Mouse (Mus musculus) gastrocnemius, postnatal 4 days (tissue): ENCODE data around the gene Zfp846. TPM values are rescaled to one million over a fixed set of nuclear protein-coding genes. Genes with fewer than 3 reads are reported as not detected.
"Not testable (repeated sequence)": the region's sequence is repeated elsewhere in the genome, so short reads cannot be mapped to it uniquely, and the experiment has no call there.

Experiments
- DNase-seq, 2 experiments: peaks; one replicate each; pipeline ENCODE4 v3.0.0; 2021 to 2022; ENCODE audit warnings: low spot score in 2 of 2, mixed read lengths in 2 of 2
- long read RNA-seq, 2 experiments: library from polyadenylated mRNA; stranded (forward); transcript quantifications; one replicate each; pipeline ENCODE4 v2.0.0; 2021
- total RNA-seq, 2 experiments: library from RNA; stranded (reverse); gene quantifications; 2 replicates each; pipeline ENCODE4 v1.2.3; 2021

Zfp846 gene
- total RNA-seq, result 1 to 10 TPM; 6.9 to 7.8 TPM
- long read RNA-seq, experiment 1, full-length matches to known transcripts, result 3 of 6 reads
- long read RNA-seq, experiment 1, partial matches to known transcripts, result 2 of 6 reads
- long read RNA-seq, experiment 1, other reads (novel, unspliced or antisense), result 1 of 6 reads
- long read RNA-seq, experiment 2, full-length matches to known transcripts, result 4 of 5 reads
- long read RNA-seq, experiment 2, partial matches to known transcripts, result 0 of 5 reads
- long read RNA-seq, experiment 2, other reads (novel, unspliced or antisense), result 1 of 5 reads

GRCm38 (mm10) chr9:20581175-20581634 is at the start of gene Zfp846:
Zfp846 (plus strand) TSS chr9:20581291.
- DNase-seq, result peak; percentile 98

DNA sequence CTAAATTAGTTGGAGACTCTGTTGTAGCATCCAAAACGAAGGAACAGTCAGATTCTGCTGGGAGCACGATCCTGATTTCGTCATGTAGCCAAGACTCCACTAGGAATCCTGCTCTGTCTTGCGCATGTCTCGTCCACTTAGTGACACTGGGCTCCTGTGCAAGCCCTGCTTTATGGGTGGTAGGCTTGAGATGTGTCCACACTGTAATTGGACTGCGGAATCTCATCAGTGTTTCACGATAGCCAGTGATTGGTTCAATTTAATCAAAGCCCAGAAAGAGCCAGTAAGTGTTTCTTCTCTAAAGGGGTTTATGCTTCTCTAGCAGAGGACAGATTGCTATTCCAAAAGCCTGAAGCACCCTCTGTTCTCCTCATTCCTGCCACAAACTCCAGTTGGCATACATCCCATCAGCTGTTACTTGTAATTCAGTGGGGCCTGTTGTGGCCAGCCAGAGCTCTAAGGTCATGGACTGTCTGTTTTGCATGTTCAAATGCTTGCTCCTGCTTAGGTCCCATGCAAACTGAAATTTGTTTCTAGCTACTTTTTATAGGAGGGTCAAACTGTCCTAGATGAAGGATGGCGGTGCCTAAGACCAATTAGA is 46.7 kb upstream of the Zfp846 start:
- peak in 1 of 2 experiments; percentile 28 for DNase-seq

- no peak for DNase-seq
Measured at GRCm38 (mm10) chr9:20536598-20536997, 44.5 kb upstream of the Zfp846 start.

- DNase-seq, result no peak
Measured at GRCm38 (mm10) chr9:20543496-20543895, 37.6 kb upstream of the Zfp846 start.

DNA sequence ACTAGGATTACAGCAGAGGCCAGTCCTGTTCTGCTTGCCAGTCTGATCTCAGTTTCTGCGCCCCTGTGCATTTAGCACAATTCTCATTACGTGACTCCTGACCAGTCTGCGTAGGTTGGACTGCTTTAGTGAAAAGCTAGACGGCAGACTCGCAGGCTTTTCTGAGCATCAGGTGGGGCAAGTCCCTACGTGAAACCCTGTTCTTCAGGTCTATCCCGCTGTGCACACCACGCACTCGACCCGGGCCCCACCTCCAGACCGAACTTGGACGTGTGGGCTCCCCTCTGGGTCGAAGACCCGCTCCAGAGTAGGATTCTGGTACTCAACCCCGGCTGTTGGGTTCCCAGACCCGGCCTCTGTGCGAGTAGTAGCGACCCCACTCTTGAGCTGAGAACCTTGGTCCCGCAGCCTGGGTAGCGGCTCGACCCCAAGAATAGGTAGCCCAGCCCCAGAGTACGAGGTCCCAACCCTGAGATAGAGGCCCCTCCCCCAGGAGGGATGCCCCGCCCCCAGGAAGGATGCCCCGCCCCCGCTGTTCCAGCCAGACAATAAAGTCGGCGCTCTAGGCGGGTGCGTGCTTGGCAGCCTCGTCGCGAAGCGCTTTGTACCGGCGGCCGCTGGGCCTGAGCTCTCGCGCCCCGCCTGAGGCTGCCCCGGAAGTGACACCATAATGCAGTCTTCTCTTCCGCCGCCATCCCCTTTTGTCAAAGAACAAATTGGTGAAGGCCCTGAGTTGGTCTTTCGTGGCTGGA is 36.8 kb upstream of the Zfp846 start:
- peak; percentile 77 to 84 for DNase-seq

DNA sequence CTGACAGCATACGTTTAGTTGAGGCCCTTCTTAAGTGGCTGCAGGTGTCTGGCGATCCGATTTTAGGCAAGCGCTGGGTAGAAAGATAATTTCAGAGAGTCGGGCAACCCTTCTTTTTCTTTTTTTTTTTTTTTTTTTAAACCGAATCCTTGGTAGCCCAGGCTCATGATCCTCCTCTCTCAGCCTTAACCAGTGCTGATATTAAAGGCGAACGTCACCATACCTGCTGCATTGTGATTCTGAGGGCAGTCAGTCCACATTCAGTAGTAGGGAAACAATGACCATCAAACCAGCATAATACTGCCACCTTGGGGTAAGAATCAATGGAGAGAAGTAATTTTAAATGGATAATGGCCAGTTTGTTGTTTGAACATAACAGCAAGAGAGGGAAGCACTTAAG is 35.9 kb upstream of the Zfp846 start:
- no peak for DNase-seq

- DNase-seq, result no peak
Measured at GRCm38 (mm10) chr9:20551781-20552275, 29.3 kb upstream of the Zfp846 start.

- no peak for DNase-seq
Measured at GRCm38 (mm10) chr9:20552698-20553097, 28.4 kb upstream of the Zfp846 start.

DNA sequence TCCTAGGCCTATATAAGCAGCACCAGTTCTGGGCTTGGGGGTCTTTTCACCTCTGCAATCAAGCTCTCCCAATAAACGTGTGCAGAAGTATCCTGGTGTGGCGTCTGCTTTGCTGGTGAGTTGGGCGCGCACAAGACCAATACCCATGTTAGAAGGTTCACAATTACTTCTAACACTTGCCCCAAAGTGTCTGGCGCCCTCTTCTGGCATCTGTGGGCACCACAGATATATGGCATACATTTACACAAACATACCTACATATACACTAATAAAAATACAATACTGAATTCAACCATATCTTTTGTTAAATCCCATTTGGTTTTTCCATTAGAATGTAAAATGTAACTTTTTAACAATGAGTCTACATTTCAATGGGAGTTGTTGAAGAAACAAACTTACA is 18.9 kb upstream of the Zfp846 start:
- DNase-seq, result no peak

- DNase-seq, result not testable (repeated sequence)
Measured at GRCm38 (mm10) chr9:20565326-20566030, 15.6 kb upstream of the Zfp846 start.

DNA sequence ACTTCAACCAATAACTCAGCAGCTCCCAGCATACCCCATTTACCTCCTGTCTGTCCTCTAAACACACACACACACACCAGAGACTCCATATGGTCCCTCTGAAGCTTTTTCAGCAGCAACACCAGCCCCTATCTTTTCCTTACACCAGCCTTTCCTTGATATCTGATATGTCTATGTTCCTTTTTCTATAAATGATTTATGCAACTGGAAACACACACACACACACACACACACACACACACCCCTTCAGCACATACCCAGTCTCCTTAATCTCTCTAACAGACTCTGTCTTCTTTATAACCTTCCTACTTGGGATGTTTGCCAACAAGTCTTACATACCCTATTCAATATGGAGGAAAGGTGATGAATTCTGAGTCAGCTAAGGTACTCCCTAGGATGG is 10.0 kb upstream of the Zfp846 start:
- DNase-seq, result no peak

GRCm38 (mm10) chr9:20576591-20576990 is 4.5 kb upstream of the Zfp846 start:
- DNase-seq, result no peak

DNA sequence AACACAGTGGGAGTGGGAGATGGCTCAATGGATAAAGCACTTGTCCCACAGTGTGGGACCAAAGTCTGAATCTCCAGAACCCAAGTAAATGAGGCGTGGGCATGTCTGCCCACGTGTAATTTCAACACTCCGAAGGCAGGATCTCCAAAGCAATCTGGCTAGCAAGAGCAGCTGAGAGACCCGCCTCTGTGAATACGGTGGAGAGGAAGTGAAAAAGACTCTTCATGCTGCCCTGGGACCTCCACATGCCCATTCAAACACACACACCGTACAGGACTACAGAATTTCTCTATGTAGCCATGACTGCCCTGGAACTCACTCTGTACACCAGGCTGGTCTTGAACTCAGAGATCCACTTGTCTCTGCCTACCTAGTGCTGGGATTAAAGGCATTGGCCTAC is 20.2 kb downstream of the Zfp846 start:
- DNase-seq, result no peak

GRCm38 (mm10) chr9:20606269-20606668 is 25.2 kb downstream of the Zfp846 start:
- no peak for DNase-seq

DNA sequence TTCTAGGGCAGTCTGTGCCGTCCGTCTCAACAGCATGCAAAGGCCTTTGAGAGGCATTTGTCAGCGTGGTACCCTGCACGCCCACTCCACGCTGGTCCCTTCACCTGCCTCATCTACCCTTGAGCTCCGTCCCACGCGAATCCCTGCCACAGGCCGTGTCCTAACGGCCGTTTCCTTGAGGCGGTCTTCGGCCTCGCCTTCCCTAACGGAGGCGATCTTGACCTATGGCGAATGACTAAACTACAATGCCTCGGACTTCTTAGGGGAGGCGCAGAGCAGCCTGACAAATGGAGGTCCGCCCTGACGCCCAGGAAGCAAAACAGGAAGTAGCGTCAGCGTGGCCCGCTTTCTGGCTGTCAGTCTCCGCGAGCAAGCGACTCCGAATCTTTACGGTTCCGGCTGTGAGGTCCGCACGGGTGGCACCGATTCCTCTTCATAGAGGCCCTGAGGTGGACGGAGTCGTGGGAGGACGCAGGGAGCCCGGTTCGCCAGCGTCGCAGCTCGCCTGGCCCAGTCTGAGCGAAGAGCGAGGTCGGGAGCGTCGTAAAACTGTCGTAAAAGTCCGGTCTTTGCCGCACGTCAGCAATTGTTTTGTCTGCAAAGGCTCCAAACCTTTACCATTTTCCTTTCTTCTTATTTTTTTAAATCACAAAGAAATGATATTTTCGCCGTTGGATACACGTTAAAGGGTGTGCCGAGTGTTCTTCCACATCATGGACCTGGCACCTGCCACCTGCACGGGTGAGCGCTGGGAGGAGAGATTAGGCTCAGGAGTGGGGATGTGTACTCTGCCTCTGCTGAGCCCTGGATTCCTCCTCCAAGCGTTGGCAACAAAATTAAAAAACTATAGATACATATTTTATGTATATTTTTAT is 26.2 kb downstream of the Zfp846 start:
- DNase-seq, result peak; percentile 47 to 85

GRCm38 (mm10) chr9:20609831-20610464 is 28.9 kb downstream of the Zfp846 start:
- DNase-seq, result no peak

- no peak for DNase-seq
Measured at GRCm38 (mm10) chr9:20611976-20612375, 30.9 kb downstream of the Zfp846 start.

- no peak for DNase-seq
Measured at GRCm38 (mm10) chr9:20616685-20617084, 35.6 kb downstream of the Zfp846 start.

- no peak for DNase-seq
Measured at GRCm38 (mm10) chr9:20631332-20631731, 50.2 kb downstream of the Zfp846 start.

- not testable (repeated sequence) for DNase-seq
Measured at GRCm38 (mm10) chr9:20635676-20636075, 54.6 kb downstream of the Zfp846 start.
